Mouse (Mus musculus): ENCODE data around the gene Hoxb9. TPM values are rescaled to one million over a fixed set of nuclear protein-coding genes. Genes with fewer than 3 reads are reported as not detected.
A peak's percentile ranks its signal among the peaks of the same experiment; 100 is the strongest.

Gene Hoxb9
- total and polyA plus RNA-seq, 2 experiments = not detected

DNA sequence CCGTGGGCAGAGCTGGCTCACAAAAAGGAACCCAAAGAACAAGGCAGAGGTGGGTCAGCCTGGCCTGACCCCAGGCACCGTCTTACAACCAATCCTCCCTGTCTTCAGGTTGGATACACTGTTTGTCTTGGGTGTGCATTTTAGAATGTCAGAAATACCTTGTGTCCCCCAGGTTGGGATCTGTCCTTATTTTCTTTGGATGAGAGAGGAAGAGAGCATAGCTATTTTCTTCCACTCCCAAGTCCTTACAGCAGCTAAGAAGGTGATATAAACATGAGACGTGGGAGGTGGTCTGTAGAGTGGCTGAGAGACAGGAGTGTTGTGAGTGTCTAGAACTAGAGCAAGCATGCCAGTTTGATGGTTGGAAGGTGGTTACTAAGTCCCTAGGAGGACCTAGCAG lies 26.2 kb downstream of the Hoxb9 start:
- Histone ChIP-seq H3K9ac (ENCODE audit: low read depth, low read length) (no peak overlapping the region), H3K4me3 (ENCODE audit: insufficient read depth, low read depth, low read length) (no peak overlapping the region), H3K27me3 (ENCODE audit: control insufficient read depth, insufficient read depth, low read length) (peaks cover 31% of the 10 kb centered on the region), H3K4me1 (ENCODE audit: control insufficient read depth, insufficient read depth, low read length) (no peaks in the 10 kb centered on the region), H3K27ac (replicated peaks; ENCODE audit: insufficient read depth, low read depth, low read length) (no peak overlapping the region), H3K79me2 (ENCODE audit: control insufficient read depth, insufficient read depth, low read length) (no peaks in the 10 kb centered on the region), H3K36me3 (ENCODE audit: control insufficient read depth, insufficient read depth, low read length) (no peaks in the 10 kb centered on the region)
- no peak for DNase-seq (ENCODE audit: extremely low read depth, low read depth, low spot score)
- TF ChIP-seq CTCF (IDR thresholded peaks at IDR 0.05; ENCODE audit: low read depth, low read length) = no peak
- TF ChIP-seq POLR2A (IDR thresholded peaks at IDR 0.05; ENCODE audit: extremely low read depth, insufficient read depth, low read length) = no peak
- WGBS = 23% methylated on average over 3 of the region's 3 CpGs

DNA sequence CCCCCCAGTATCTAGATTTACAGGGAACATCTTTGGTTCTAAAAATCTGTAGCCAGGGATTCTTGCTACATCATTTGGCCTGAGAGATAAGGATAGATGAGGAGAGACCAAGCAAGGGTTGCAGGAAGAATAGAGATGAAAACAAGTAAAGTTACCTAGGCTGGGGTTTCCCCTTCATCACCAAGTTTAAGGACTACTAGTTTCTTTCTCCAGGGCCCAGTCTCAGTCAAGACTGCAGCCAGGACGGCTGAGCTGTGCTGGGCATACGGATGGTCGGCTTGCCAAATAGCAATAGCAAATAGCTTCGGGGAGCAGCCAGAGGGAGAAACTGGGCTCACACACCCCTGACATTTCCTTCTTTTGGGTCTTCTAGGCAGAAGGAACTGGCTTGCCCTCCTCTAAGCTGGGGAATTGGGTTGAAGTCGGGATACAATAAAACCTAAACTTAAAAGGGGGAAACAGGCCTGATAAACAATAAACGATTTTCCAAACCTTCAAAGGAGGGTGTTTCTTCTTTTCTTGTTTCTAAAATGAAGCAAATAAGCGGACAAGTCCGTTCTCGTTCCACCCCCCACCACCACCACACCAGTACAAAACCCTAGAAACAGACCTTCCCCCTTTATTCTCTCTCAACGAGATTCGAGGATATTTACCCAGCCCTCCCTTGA lies 26.8 kb downstream of the Hoxb9 start:
- no peak overlapping the region for H3K27ac ChIP-seq (replicated peaks; ENCODE audit: insufficient read depth, low read depth, low read length)
- no peaks in the 10 kb centered on the region for H3K79me2 ChIP-seq (ENCODE audit: control insufficient read depth, insufficient read depth, low read length)
- no peak overlapping the region for H3K4me3 ChIP-seq (ENCODE audit: insufficient read depth, low read depth, low read length)
- no peak overlapping the region for H3K9ac ChIP-seq (ENCODE audit: low read depth, low read length)
- no peaks in the 10 kb centered on the region for H3K36me3 ChIP-seq (ENCODE audit: control insufficient read depth, insufficient read depth, low read length)
- H3K27me3 ChIP-seq (ENCODE audit: control insufficient read depth, insufficient read depth, low read length) = peaks cover 31% of the 10 kb centered on the region
- DNase-seq (ENCODE audit: extremely low read depth, low read depth, low spot score) = no peak
- H3K4me1 ChIP-seq (ENCODE audit: control insufficient read depth, insufficient read depth, low read length) = no peaks in the 10 kb centered on the region
- WGBS = 19% methylated on average over 11 of the region's 11 CpGs
- no peak for TF ChIP-seq CTCF (IDR thresholded peaks at IDR 0.05; ENCODE audit: low read depth, low read length)
- no peak for TF ChIP-seq POLR2A (IDR thresholded peaks at IDR 0.05; ENCODE audit: extremely low read depth, insufficient read depth, low read length)

- no peaks in the 10 kb centered on the region for H3K4me1 ChIP-seq (ENCODE audit: control insufficient read depth, insufficient read depth, low read length)
- WGBS = 2% methylated on average over 66 of the region's 66 CpGs
- no peaks in the 10 kb centered on the region for H3K36me3 ChIP-seq (ENCODE audit: control insufficient read depth, insufficient read depth, low read length)
- H3K9ac ChIP-seq (ENCODE audit: low read depth, low read length) = peak overlapping the region; percentile 24
- H3K4me3 ChIP-seq (ENCODE audit: insufficient read depth, low read depth, low read length) = peak overlapping the region; percentile 40
- H3K27me3 ChIP-seq (ENCODE audit: control insufficient read depth, insufficient read depth, low read length) = peaks cover 38% of the 10 kb centered on the region
- H3K79me2 ChIP-seq (ENCODE audit: control insufficient read depth, insufficient read depth, low read length) = no peaks in the 10 kb centered on the region
- TF ChIP-seq POLR2A (IDR thresholded peaks at IDR 0.05; ENCODE audit: extremely low read depth, insufficient read depth, low read length) (no peak), CTCF (IDR thresholded peaks at IDR 0.05; ENCODE audit: low read depth, low read length) (no peak)
- no peak for DNase-seq (ENCODE audit: extremely low read depth, low read depth, low spot score)
- no peak overlapping the region for H3K27ac ChIP-seq (replicated peaks; ENCODE audit: insufficient read depth, low read depth, low read length)
Measured at GRCm38 (mm10) chr11:96298895-96299667, 27.8 kb downstream of the Hoxb9 start.

DNA sequence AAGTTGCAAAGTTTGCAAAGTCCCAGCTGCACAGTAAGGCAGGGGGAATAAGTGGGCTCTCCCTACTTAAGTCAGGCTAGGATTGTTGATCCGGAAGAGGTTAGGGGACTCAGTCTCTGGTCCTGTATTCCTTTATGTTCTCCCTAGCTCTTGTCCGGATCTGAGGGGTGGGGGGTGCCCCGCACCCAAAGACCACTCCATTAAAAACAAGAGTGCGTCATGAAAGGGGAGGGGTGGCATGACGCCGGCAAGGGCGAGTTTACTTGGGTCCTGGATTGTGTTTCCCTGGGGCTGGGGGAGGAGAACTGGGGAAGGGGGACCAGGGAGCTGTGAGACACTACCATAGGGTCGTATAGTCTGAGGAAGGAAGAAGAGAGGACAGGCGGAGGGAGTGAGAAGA lies 28.5 kb downstream of the Hoxb9 start:
- Histone ChIP-seq H3K36me3 (ENCODE audit: control insufficient read depth, insufficient read depth, low read length) (no peaks in the 10 kb centered on the region), H3K27me3 (ENCODE audit: control insufficient read depth, insufficient read depth, low read length) (peaks cover 35% of the 10 kb centered on the region), H3K4me1 (ENCODE audit: control insufficient read depth, insufficient read depth, low read length) (no peaks in the 10 kb centered on the region), H3K9ac (ENCODE audit: low read depth, low read length) (no peak overlapping the region), H3K27ac (replicated peaks; ENCODE audit: insufficient read depth, low read depth, low read length) (no peak overlapping the region), H3K79me2 (ENCODE audit: control insufficient read depth, insufficient read depth, low read length) (no peaks in the 10 kb centered on the region), H3K4me3 (ENCODE audit: insufficient read depth, low read depth, low read length) (no peak overlapping the region)
- WGBS = 12% methylated on average over 9 of the region's 9 CpGs
- TF ChIP-seq CTCF (IDR thresholded peaks at IDR 0.05; ENCODE audit: low read depth, low read length) = no peak
- TF ChIP-seq POLR2A (IDR thresholded peaks at IDR 0.05; ENCODE audit: extremely low read depth, insufficient read depth, low read length) = no peak
- DNase-seq (ENCODE audit: extremely low read depth, low read depth, low spot score) = no peak

- no peaks in the 10 kb centered on the region for H3K4me1 ChIP-seq (ENCODE audit: control insufficient read depth, insufficient read depth, low read length)
- peaks cover 32% of the 10 kb centered on the region for H3K27me3 ChIP-seq (ENCODE audit: control insufficient read depth, insufficient read depth, low read length)
- DNase-seq (ENCODE audit: extremely low read depth, low read depth, low spot score) = no peak
- TF ChIP-seq CTCF (IDR thresholded peaks at IDR 0.05; ENCODE audit: low read depth, low read length) = no peak
- TF ChIP-seq POLR2A (IDR thresholded peaks at IDR 0.05; ENCODE audit: extremely low read depth, insufficient read depth, low read length) = no peak
- WGBS = 12% methylated on average over 35 of the region's 35 CpGs
- H3K9ac ChIP-seq (ENCODE audit: low read depth, low read length) = no peak overlapping the region
- no peak overlapping the region for H3K4me3 ChIP-seq (ENCODE audit: insufficient read depth, low read depth, low read length)
- H3K27ac ChIP-seq (replicated peaks; ENCODE audit: insufficient read depth, low read depth, low read length) = no peak overlapping the region
- no peaks in the 10 kb centered on the region for H3K79me2 ChIP-seq (ENCODE audit: control insufficient read depth, insufficient read depth, low read length)
- no peaks in the 10 kb centered on the region for H3K36me3 ChIP-seq (ENCODE audit: control insufficient read depth, insufficient read depth, low read length)
Measured at GRCm38 (mm10) chr11:96300354-96301063, 29.3 kb downstream of the Hoxb9 start.
